Mouse (Mus musculus) CH12.LX (cell line): Measurements from ENCODE around the gene Bmyc. TPM values are rescaled to one million over a fixed set of nuclear protein-coding genes. Genes with fewer than 3 reads are reported as not detected.
"Not testable (repeated sequence)": the region's sequence is repeated elsewhere in the genome, so short reads cannot be mapped to it uniquely, and the experiment has no call there.

ENCODE experiments used
- DNase-seq: peaks from one replicate; pipeline ENCODE4 v3.0.0-alpha.2; 2013; ENCODE audit errors: extremely low read depth
- H3K27ac ChIP-seq: 2 replicates; pipeline ENCODE4 v1.5.1; 2012; ENCODE audit warnings: low read depth, mild to moderate bottlenecking, control low read depth, moderate library complexity; ENCODE audit not compliant: insufficient read depth
- H3K27me3 ChIP-seq: replicated peaks from 2 replicates; pipeline ENCODE3; 2012; ENCODE audit warnings: inconsistent platforms
- H3K36me3 ChIP-seq, 2 experiments: replicated peaks in 1 of 2; 2 replicates each; pipeline versions ENCODE3 to v1.6.1; 2012; ENCODE audit warnings: inconsistent platforms in 1 of 2, low read length in 1 of 2, mild to moderate bottlenecking in 1 of 2, mixed read lengths in 1 of 2, moderate library complexity in 1 of 2; ENCODE audit not compliant: control insufficient read depth in 1 of 2, insufficient read depth in 1 of 2
- H3K4me1 ChIP-seq, 2 experiments: 2 replicates each; pipeline ENCODE4 v1.6.1; 2012; ENCODE audit warnings: inconsistent platforms in 1 of 2, moderate library complexity in 1 of 2; ENCODE audit not compliant: insufficient read depth in 2 of 2, control insufficient read depth in 1 of 2
- H3K4me2 ChIP-seq: 2 replicates; pipeline ENCODE4 v1.6.1; 2012; ENCODE audit warnings: low read depth, mild to moderate bottlenecking, control low read depth; ENCODE audit not compliant: poor library complexity, insufficient read depth, severe bottlenecking
- H3K4me3 ChIP-seq, 3 experiments: fragments of 150-350 bp in 1 of 3; sonication (generic) in 1 of 3; replicated peaks in 1 of 3; 2 replicates each; pipeline versions ENCODE3 to v1.5.1; 2011 to 2012; ENCODE audit warnings: low read depth in 2 of 3, low read length in 2 of 3, mild to moderate bottlenecking in 2 of 3, moderate library complexity in 2 of 3, control low read depth in 1 of 3, improper control_type of control experiment in 1 of 3, inconsistent platforms in 1 of 3, mixed read lengths in 1 of 3; ENCODE audit not compliant: poor library complexity in 1 of 3
- H3K79me2 ChIP-seq: replicated peaks from 2 replicates; pipeline ENCODE4 v1.6.1; 2012; ENCODE audit warnings: mild to moderate bottlenecking, moderate library complexity; ENCODE audit not compliant: control insufficient read depth, poor library complexity, insufficient read depth, severe bottlenecking; ENCODE audit errors: extremely low read depth
- H3K9ac ChIP-seq: 2 replicates; pipeline ENCODE4 v1.6.1; 2012; ENCODE audit warnings: low read depth, mild to moderate bottlenecking, control low read depth, moderate library complexity; ENCODE audit not compliant: insufficient read depth
- H3K9me3 ChIP-seq: replicated peaks from 2 replicates; pipeline ENCODE3; 2012; ENCODE audit warnings: low read length, inconsistent platforms, mixed read lengths
- ELF1 ChIP-seq: IDR thresholded peaks from 2 replicates; pipeline ENCODE4 v1.6.1; 2014; ENCODE audit warnings: low read depth, mild to moderate bottlenecking, inconsistent platforms, low read length, improper control_type of control experiment
- EP300 ChIP-seq: IDR thresholded peaks from 2 replicates; pipeline ENCODE4 v1.6.1; 2011; ENCODE audit warnings: low read length, improper control_type of control experiment
- ETS1 ChIP-seq: conservative IDR thresholded peaks from 2 replicates; pipeline ENCODE4 v1.6.1; 2012; ENCODE audit warnings: low read depth, mild to moderate bottlenecking, inconsistent platforms, low read length, improper control_type of control experiment, moderate library complexity
- HCFC1 ChIP-seq: IDR thresholded peaks from 2 replicates; pipeline ENCODE4 v1.6.1; 2012; ENCODE audit warnings: low read depth, mild to moderate bottlenecking, inconsistent platforms, low read length, improper control_type of control experiment
- MAZ ChIP-seq: IDR thresholded peaks from 2 replicates; pipeline ENCODE4 v1.6.1; 2012; ENCODE audit warnings: low read depth, mild to moderate bottlenecking, inconsistent platforms, low read length, improper control_type of control experiment, moderate library complexity
- MYC ChIP-seq: IDR thresholded peaks from 2 replicates; pipeline ENCODE4 v1.6.1; 2011; ENCODE audit warnings: low read depth, mild to moderate bottlenecking, improper control_type of control experiment, low read length
- NELFE ChIP-seq: IDR thresholded peaks from 2 replicates; pipeline ENCODE4 v1.6.1; 2011; ENCODE audit warnings: low read depth, low read length, improper control_type of control experiment
- POLR2A ChIP-seq: IDR thresholded peaks from 2 replicates; pipeline ENCODE4 v1.6.1; 2011; ENCODE audit warnings: low read depth, mild to moderate bottlenecking, improper control_type of control experiment, low read length
- TBP ChIP-seq: conservative IDR thresholded peaks from 2 replicates; pipeline ENCODE4 v1.6.1; 2011; ENCODE audit warnings: low read depth, low read length, improper control_type of control experiment
- USF1 ChIP-seq: IDR thresholded peaks from 2 replicates; pipeline ENCODE4 v1.6.1; 2014; ENCODE audit warnings: low read depth, mild to moderate bottlenecking, inconsistent platforms, low read length, improper control_type of control experiment
- ZKSCAN1 ChIP-seq: IDR thresholded peaks from 2 replicates; pipeline ENCODE4 v1.6.1; 2012; ENCODE audit warnings: low read depth, inconsistent platforms, low read length, improper control_type of control experiment, borderline replicate concordance
- dilution Hi-C: fragments of 300-500 bp; cut with MboI; formaldehyde crosslinking; loops from 2 replicates; pipeline ENCODE4 v1.14.3; 2020; ENCODE audit warnings: low sequenced_read_pairs; ENCODE audit not compliant: extremely low pct_unique_long_range_greater_than_20kb, extremely low pct_ligation_motif_present
- in situ Hi-C: fragments of 300-500 bp; cut with MboI; formaldehyde crosslinking; loops from 3 replicates; pipeline ENCODE4 v1.14.3; 2019; ENCODE audit warnings: low sequenced_read_pairs, low pct_ligation_motif_present, low pct_unique_long_range_greater_than_20kb, mixed read lengths
- polyA plus RNA-seq: library from polyadenylated mRNA; unstranded; fragments of >175 nt; gene quantifications from 2 replicates; pipeline ENCODE4 v1.2.1, GENCODE M21; 2012; ENCODE audit warnings: low read depth; ENCODE audit not compliant: insufficient read length
- total RNA-seq, 2 experiments: library from RNA; depleted of rRNA; stranded (reverse); fragments of 300-350 nt in 1 of 2; fragments of >200 nt in 1 of 2; gene quantifications; 2 replicates each; pipeline ENCODE4 v1.2.3; 2012 to 2014

Bmyc gene
- total and polyA plus RNA-seq, 3 experiments = 10.8 to 37.2 (median 13.7) TPM

DNA sequence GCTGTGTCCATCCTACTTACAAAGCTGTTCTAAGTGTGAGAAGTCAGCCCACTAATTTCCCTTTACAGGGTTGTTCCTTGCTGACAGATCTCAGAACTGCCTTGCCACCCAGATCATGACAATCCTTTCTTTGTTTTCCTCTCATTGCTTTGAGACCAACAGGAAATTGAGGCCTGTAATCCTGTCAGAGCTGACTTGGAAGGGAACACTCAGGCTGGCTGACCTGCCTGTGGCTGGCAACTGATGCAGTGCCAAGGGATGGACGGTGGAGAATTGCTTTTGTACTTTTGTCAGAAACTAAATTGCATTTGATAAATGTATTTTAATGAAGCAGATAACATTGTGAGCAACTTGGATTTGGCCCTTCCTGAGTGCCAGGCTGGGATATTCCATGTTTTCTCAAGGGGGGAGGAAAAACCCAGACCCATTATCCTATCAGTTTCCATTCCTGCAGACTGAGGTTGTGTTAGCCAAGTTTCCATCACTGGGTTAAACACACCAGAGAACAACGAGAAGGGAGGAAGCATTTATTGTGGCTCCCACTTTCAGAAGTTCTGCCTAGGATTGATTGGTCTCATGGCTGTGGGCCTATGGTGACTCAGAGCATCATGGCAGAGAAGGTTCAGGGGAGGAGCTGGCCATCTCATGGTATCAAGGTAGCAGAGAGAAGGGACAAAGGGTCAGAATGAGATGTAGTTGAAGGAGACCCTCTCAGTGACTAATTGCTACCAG lies 26.8 kb downstream of the Bmyc start (continued):
- TF ChIP-seq EP300 (no peak), NELFE (no peak)

DNA sequence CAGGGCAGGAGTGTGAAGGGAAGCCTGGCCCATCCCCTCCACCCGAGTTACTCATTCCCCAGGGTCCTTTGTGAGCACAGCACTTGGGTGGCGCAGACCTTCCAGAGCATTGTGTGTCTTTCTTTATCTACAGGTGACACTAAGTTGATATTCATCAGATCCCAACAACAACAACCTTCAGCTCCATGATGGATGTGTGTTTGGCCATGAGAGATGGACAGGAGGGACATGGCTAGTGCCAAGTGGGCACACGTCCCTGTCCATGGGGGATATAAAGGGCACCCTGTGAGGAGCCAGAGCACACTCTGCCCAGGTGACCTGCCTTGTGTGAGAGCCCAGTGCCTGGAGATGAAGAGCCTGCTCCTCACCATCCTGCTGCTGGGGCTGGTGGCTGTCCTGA lies 30.2 kb downstream of the Bmyc start, which contains the start of gene Obp2b:
Gene Obp2b, plus strand, starts transcription at position 301 of the 400 bp plus-strand sequence.
- peaks cover 62% of the 10 kb centered on the region for H3K27me3 ChIP-seq

DNA sequence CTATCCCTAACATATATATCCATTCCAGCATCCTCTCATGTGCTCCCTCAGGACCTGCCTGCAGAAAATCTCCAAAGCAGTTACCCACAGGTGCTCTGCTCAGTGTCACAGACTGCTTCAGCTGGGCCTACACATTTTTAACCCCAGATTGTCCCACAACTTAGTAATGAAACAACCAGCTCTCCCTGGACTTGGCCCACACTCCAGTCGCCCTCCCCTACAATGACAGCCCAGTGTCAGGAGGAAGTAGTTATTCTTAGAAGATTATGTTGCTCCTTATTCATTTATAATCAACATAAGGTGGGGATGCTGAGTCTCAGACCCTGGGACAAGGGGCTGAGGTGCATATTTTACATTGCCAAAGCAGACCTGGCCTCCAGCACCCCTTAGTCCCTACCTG lies 35.1 kb downstream of the Bmyc start:
- Histone ChIP-seq H3K4me1 (no peaks in the 10 kb centered on the region), H3K79me2 (no peaks in the 10 kb centered on the region)

More for the DNA sequence above, 30.2 kb downstream of the Bmyc start, which contains the start of gene Obp2b:
- DNase-seq, H3K9ac ChIP-seq, H3K27ac ChIP-seq, H3K4me1 ChIP-seq, H3K4me2 ChIP-seq, H3K9me3 ChIP-seq, H3K4me3 ChIP-seq, H3K79me2 ChIP-seq, dilution Hi-C loops, in situ Hi-C loops, H3K36me3 ChIP-seq: not testable (repeated sequence)

DNA sequence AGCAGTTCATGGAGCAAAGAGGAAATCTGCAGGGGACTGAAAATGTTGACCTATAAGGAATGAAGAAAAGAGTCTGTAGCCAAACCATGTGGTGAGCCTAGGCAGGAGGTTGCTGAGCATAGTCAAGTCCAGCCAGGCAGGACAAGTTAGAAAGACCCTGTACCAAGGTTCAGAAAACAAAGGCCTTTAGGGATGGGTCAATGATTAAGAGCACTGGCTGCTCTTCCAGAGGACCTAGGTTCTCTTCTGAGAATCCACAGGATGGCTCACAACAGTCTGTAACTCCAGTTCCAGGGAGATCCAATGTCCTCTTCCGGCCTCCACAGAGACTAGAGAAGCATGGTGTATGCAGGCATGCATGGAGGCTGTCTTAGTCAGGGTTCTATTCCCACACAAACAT lies 47.7 kb downstream of the Bmyc start:
- no peak overlapping the region for H3K4me2 ChIP-seq
- in situ Hi-C loops = no loop called here
- H3K27ac ChIP-seq = no peak overlapping the region
- no peaks in the 10 kb centered on the region for H3K79me2 ChIP-seq
- TF ChIP-seq POLR2A (no peak), TBP (no peak), EP300 (no peak), MYC (no peak), HCFC1 (no peak), USF1 (no peak), ELF1 (no peak)
- peaks cover 23% of the 10 kb centered on the region for H3K27me3 ChIP-seq
- H3K4me1 ChIP-seq = 0 out of 4 replicates have a peak, but pooled peaks cover 0 to 3% of the 10 kb centered on the region in 2 experiments
- no peak for DNase-seq
- H3K36me3 ChIP-seq = no peaks in the 10 kb centered on the region
- no peak overlapping the region for H3K4me3 ChIP-seq
- H3K9me3 ChIP-seq = peaks cover 3% of the 10 kb centered on the region
- no peak overlapping the region for H3K9ac ChIP-seq
- dilution Hi-C loops = no loop called here

More for the DNA sequence above, 35.1 kb downstream of the Bmyc start:
- Histone ChIP-seq H3K9ac (no peak overlapping the region), H3K4me2 (no peak overlapping the region), H3K36me3 (no peaks in the 10 kb centered on the region), H3K27me3 (peaks cover 31% of the 10 kb centered on the region), H3K9me3 (no peaks in the 10 kb centered on the region)
- DNase-seq = no peak
- in situ Hi-C loops = no loop called here
- no peak for TF ChIP-seq TBP
- no peak for TF ChIP-seq ZKSCAN1
- no peak for TF ChIP-seq ETS1
- TF ChIP-seq MAZ = no peak
- TF ChIP-seq, all 38 proteins: peak for 0
- dilution Hi-C loops = no loop called here
- Histone ChIP-seq H3K4me3 (no peak overlapping the region), H3K27ac (no peak overlapping the region)

Other genes starting within 250 kb of the Bmyc start
Only the 20 nearest of the 28 such genes appear.
- 215 and 223 TPM in 2 replicates for gene Edf1, start 148.9 kb upstream of the Bmyc start, total RNA-seq (2012; rRNA removed)
- 187 and 188 TPM in 2 replicates for gene Edf1, start 148.9 kb upstream of the Bmyc start, total RNA-seq (2014; rRNA removed)
- 202 and 275 TPM in 2 replicates for gene Edf1, start 148.9 kb upstream of the Bmyc start, polyA plus RNA-seq
- 29.2 and 34.9 TPM in 2 replicates for gene Mamdc4, start 131.9 kb upstream of the Bmyc start, total RNA-seq (2012; rRNA removed)
- 0.65 and 4.4 TPM in 2 replicates for gene Mamdc4, start 131.9 kb upstream of the Bmyc start, total RNA-seq (2014; rRNA removed)
- 4.9 and 11.5 TPM in 2 replicates for gene Mamdc4, start 131.9 kb upstream of the Bmyc start, polyA plus RNA-seq
- 46.6 and 47.2 TPM in 2 replicates for gene Phpt1, start 131.5 kb upstream of the Bmyc start, total RNA-seq (2012; rRNA removed)
- 32.6 and 37.9 TPM in 2 replicates for gene Phpt1, start 131.5 kb upstream of the Bmyc start, total RNA-seq (2014; rRNA removed)
- gene Phpt1, start 131.5 kb upstream of the Bmyc start, polyA plus RNA-seq = 66.9 and 69.7 TPM in 2 replicates
- 0.97 and 1.4 TPM in 2 replicates for gene Ajm1, start 125.0 kb upstream of the Bmyc start, total RNA-seq (2012; rRNA removed)
- 0.23 and 0.31 TPM in 2 replicates for gene Ajm1, start 125.0 kb upstream of the Bmyc start, total RNA-seq (2014; rRNA removed)
- gene Ajm1, start 125.0 kb upstream of the Bmyc start, polyA plus RNA-seq = 0.93 and 1.4 TPM in 2 replicates
- gene Rabl6, start 98.2 kb upstream of the Bmyc start, total RNA-seq (2012; rRNA removed) = 52.0 and 55.7 TPM in 2 replicates
- 32.2 and 34.6 TPM in 2 replicates for gene Rabl6, start 98.2 kb upstream of the Bmyc start, total RNA-seq (2014; rRNA removed)
- 62.0 and 72.9 TPM in 2 replicates for gene Rabl6, start 98.2 kb upstream of the Bmyc start, polyA plus RNA-seq
- not detected in 2 replicates for gene Ccdc183, start 89.1 kb upstream of the Bmyc start, total RNA-seq (2012; rRNA removed)
- not detected in 2 replicates for gene Ccdc183, start 89.1 kb upstream of the Bmyc start, total RNA-seq (2014; rRNA removed)
- 0.13 TPM in 1 of 2 replicates, not detected in the other for gene Ccdc183, start 89.1 kb upstream of the Bmyc start, polyA plus RNA-seq
- gene Tmem141, start 84.7 kb upstream of the Bmyc start, total RNA-seq (2012; rRNA removed) = 8.9 and 11.1 TPM in 2 replicates
- 6.5 and 7.7 TPM in 2 replicates for gene Tmem141, start 84.7 kb upstream of the Bmyc start, total RNA-seq (2014; rRNA removed)
- gene Tmem141, start 84.7 kb upstream of the Bmyc start, polyA plus RNA-seq = 5.2 and 6.2 TPM in 2 replicates
- gene Fcna, start 78.7 kb upstream of the Bmyc start, total RNA-seq (2012; rRNA removed) = not detected in 2 replicates
- gene Fcna, start 78.7 kb upstream of the Bmyc start, total RNA-seq (2014; rRNA removed) = not detected in 2 replicates
- gene Fcna, start 78.7 kb upstream of the Bmyc start, polyA plus RNA-seq = not detected in 2 replicates
- not detected in 2 replicates for gene Lcn8, start 53.6 kb upstream of the Bmyc start, total RNA-seq (2012; rRNA removed)
- gene Lcn8, start 53.6 kb upstream of the Bmyc start, total RNA-seq (2014; rRNA removed) = not detected in 2 replicates
- not detected in 2 replicates for gene Lcn8, start 53.6 kb upstream of the Bmyc start, polyA plus RNA-seq
- not detected in 2 replicates for gene Lcn5, start 48.8 kb upstream of the Bmyc start, total RNA-seq (2012; rRNA removed)
- not detected in 2 replicates for gene Lcn5, start 48.8 kb upstream of the Bmyc start, total RNA-seq (2014; rRNA removed)
- gene Lcn5, start 48.8 kb upstream of the Bmyc start, polyA plus RNA-seq = not detected in 2 replicates
- gene Lcn6, start 30.0 kb upstream of the Bmyc start, total RNA-seq (2012; rRNA removed) = not detected in 2 replicates
- gene Lcn6, start 30.0 kb upstream of the Bmyc start, total RNA-seq (2014; rRNA removed) = not detected in 2 replicates
- not detected in 2 replicates for gene Lcn6, start 30.0 kb upstream of the Bmyc start, polyA plus RNA-seq
- gene Lcn10, start 24.0 kb upstream of the Bmyc start, total RNA-seq (2012; rRNA removed) = not detected in 2 replicates
- not detected in 2 replicates for gene Lcn10, start 24.0 kb upstream of the Bmyc start, total RNA-seq (2014; rRNA removed)
- gene Lcn10, start 24.0 kb upstream of the Bmyc start, polyA plus RNA-seq = not detected in 2 replicates
- not detected in 2 replicates for gene Obp2a, start 6.7 kb upstream of the Bmyc start, total RNA-seq (2012; rRNA removed)
- gene Obp2a, start 6.7 kb upstream of the Bmyc start, total RNA-seq (2014; rRNA removed) = not detected in 2 replicates
- gene Obp2a, start 6.7 kb upstream of the Bmyc start, polyA plus RNA-seq = not detected in 2 replicates
- gene Obp2b, start 30.3 kb downstream of the Bmyc start, total RNA-seq (2012; rRNA removed) = not detected in 2 replicates
- not detected in 2 replicates for gene Obp2b, start 30.3 kb downstream of the Bmyc start, total RNA-seq (2014; rRNA removed)
- not detected in 2 replicates for gene Obp2b, start 30.3 kb downstream of the Bmyc start, polyA plus RNA-seq
- gene Lcn3, start 58.8 kb downstream of the Bmyc start, total RNA-seq (2012; rRNA removed) = not detected in 2 replicates
- not detected in 2 replicates for gene Lcn3, start 58.8 kb downstream of the Bmyc start, total RNA-seq (2014; rRNA removed)
- not detected in 2 replicates for gene Lcn3, start 58.8 kb downstream of the Bmyc start, polyA plus RNA-seq
- not detected in 2 replicates for gene Lcn11, start 70.3 kb downstream of the Bmyc start, total RNA-seq (2012; rRNA removed)
- not detected in 2 replicates for gene Lcn11, start 70.3 kb downstream of the Bmyc start, total RNA-seq (2014; rRNA removed)
- gene Lcn11, start 70.3 kb downstream of the Bmyc start, polyA plus RNA-seq = not detected in 2 replicates
- not detected in 2 replicates for gene Gm13539, start 75.5 kb downstream of the Bmyc start, total RNA-seq (2012; rRNA removed)
- gene Gm13539, start 75.5 kb downstream of the Bmyc start, total RNA-seq (2014; rRNA removed) = not detected in 2 replicates
- not detected in 2 replicates for gene Gm13539, start 75.5 kb downstream of the Bmyc start, polyA plus RNA-seq
- not detected in 2 replicates for gene Glt6d1, start 109.1 kb downstream of the Bmyc start, total RNA-seq (2012; rRNA removed)
- gene Glt6d1, start 109.1 kb downstream of the Bmyc start, total RNA-seq (2014; rRNA removed) = not detected in 2 replicates
- gene Glt6d1, start 109.1 kb downstream of the Bmyc start, polyA plus RNA-seq = not detected in 2 replicates
- gene Lcn9, start 116.4 kb downstream of the Bmyc start, total RNA-seq (2012; rRNA removed) = not detected in 2 replicates
- gene Lcn9, start 116.4 kb downstream of the Bmyc start, total RNA-seq (2014; rRNA removed) = not detected in 2 replicates
- not detected in 2 replicates for gene Lcn9, start 116.4 kb downstream of the Bmyc start, polyA plus RNA-seq
- not detected in 2 replicates for gene Sohlh1, start 140.5 kb downstream of the Bmyc start, total RNA-seq (2012; rRNA removed)
- not detected in 2 replicates for gene Sohlh1, start 140.5 kb downstream of the Bmyc start, total RNA-seq (2014; rRNA removed)
- gene Sohlh1, start 140.5 kb downstream of the Bmyc start, polyA plus RNA-seq = not detected in 2 replicates